Mouse (Mus musculus): ENCODE data around the gene Mrpl53. TPM values are rescaled to one million over a fixed set of nuclear protein-coding genes. Genes with fewer than 3 reads are reported as not detected.

The Mrpl53 gene
- polyA plus RNA-seq (2015; fragmentation: Nextera tagmentation; extraction: Ambion mirVana), result 101 and 107 TPM in 2 replicates

DNA sequence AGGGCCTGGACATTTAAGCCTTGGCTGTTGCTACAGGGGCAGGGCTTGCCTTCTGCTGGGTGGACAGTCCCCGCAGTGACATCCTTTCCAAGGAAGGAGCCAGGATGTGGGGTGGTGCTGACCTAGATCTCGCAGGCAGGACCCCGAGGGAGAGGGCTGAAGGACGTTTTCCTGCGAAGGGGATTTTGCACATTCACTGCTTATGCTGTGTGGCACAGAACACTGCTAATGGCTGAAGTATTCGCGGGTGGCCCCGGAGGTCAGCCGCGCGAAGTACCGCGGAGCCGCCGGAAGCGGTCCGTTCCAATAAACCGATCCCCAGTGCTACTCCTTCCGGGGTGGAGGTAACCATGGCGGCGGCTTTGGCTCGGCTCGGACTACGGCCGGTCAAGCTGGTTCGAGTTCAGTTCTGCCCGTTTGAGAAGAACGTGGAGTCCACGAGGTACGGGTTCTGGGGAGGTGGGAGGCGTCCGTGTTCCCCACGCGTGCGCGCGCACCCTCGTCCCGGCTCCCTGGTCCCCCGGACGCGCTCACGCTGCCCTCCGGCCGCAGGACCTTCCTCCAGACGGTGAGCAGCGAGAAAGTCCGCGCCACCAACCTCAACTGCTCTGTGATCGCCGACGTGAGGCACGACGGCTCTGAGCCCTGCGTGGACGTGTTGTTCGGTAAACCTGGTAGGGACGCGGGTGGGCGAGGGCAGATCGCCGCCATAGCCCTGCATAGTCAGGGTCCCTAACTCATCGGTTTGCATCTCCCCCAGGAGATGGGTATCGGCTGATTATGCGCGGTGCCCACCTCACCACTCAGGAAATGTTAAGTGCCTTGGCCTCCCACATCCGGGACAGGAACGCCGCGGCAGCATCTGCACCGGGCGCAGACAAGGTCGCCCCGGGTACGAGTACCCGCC is at the start of gene Mrpl53:
Mrpl53 (plus strand) TSS at position 279 of the 907 bp plus-strand sequence.
- peak; percentile 61 for DNase-seq (ENCODE audit: low spot score)

DNA sequence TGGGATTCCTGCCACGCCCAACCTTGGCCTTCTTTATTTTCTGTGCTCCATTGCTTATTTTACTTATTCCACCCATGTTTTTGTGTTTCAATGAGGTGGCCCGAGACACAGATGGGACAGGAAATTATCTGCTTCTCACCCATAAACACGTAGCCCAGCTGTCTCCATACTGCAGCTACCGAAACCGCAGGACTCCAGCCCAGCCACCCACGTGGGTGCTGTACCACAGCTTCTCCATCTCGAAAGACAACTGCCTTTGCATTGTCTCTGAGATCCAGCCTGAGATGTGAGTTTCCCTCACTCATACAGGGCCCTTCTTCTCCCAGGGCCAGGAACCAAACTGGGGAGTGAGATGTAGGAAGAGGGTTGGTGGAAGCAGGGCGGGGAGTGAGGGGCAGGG is 42.8 kb upstream of the Mrpl53 start:
- peak; percentile 36 for DNase-seq (ENCODE audit: low spot score)

DNA sequence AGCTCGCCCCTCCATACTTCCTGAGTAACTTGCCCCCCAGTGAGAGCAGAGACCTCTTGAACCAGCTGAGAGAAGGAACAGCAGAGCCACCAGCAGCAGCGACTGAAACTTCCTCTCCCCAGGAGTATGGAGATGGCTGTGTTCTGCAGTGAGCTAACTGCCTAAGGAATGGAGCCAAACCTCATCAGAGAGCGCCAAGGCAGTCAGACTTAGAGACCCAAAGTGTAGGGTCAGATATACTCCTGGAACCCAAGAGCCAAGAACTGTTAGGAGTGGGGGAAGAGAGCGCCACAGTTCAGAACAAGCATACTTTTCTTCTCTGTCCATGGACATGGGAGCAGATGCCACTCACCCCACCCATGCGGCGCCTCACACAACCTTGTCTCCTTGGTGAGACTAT is 42.4 kb upstream of the Mrpl53 start:
- DNase-seq (ENCODE audit: low spot score), result no peak

DNA sequence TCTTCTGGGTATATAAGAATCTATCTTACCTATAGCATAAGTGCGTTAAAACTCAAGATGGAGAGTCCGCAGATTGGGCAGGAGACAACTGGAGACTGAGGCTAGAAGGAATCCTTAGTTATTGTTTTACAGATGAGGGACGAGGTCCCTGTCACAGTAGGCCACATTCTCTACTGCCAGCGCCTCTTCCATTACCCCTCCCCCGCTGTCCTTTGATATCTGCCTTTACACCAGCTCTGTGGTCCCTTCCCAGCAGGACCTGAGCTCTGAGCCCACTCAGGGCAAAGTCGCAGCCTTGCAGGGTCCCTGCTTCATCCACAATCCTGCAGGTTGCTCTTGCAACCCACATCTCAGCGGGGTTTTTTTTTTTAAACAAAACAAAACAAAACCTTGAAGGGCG is 40.6 kb upstream of the Mrpl53 start:
- DNase-seq (ENCODE audit: low spot score), result no peak

DNA sequence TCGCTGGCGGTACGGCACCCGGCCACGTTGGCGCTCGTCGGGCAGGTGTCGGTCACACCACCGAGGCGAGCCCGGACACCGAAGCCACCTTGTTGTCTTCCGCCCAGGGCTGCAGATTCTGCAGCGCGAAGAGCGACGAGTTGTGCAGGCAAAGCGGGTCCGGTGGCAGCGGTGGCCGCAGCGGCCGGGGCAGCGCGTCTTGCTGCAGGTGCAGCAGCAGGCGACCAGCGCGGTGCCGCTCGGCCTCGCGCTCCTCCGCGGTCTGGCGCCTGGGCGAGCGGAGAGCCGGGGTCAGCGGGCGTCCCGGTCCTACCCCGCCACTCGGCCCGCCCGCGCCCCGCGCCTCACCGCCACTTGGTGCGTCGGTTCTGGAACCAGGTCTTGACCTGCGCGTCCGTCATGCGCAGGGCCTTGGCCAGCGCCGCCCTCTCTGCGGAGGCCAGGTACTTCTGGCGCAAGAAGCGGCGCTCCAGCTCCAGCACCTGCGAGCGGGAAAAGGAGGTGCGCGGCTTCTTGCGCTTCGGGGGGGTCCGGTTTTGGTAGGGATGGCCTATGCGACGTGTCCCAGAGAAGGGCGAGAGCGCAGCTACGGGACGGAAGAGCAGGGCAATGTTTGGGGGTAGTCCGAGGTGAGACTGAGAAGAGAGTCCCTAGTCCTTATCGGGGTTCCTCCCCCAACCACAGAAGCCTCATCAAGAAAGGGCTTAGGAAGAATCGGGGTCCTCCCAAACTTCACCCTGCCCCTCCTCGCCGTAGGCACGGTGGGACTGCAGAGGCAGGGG is 39.9 kb upstream of the Mrpl53 start:
- no peak for DNase-seq (ENCODE audit: low spot score)

DNA sequence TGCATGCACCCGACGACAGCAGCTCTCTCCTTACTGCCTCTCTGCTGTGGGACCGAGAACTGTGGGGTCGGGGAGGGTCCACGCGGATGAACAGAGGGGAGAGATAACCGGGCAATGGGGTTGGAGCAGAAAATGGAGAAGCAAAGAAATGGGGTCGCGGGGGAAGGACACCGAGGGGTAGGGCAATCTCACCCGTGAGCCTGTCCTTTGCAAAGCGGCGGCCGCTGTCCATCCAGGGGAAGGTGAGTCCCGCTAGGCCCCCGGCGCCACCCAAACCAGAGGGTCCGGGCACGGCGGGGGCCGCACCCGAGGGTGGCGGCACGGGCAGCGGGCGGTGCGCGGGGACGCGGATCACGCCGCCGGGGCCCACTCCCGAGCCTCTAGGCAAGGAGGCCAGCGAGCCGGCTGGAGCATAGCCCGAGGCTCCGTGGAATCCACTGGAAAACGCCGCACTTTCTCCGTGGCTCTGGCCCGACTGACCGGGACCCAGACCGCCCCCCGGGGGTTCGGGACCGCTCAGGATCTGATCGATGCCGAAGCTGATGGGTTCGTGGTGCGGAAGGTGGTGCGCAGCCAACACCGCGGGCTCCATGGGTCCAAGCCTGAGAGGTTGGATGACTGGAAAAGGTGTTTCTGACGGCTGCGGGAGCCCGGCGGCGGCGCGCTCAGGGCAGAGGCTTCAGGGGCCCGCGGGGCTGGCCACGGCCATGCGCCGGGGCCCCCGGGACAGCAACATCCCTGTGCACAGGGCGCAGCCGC is 39.2 kb upstream of the Mrpl53 start:
- no peak for DNase-seq (ENCODE audit: low spot score)

DNA sequence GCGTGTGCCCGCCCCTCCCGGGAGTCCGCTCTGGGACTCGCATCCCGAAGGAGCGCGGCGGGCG is 38.8 kb upstream of the Mrpl53 start, which contains the start of gene Tlx2:
Tlx2 (minus strand) TSS at position 47 of the 64 bp plus-strand sequence.
- DNase-seq (ENCODE audit: low spot score), result no peak

DNA sequence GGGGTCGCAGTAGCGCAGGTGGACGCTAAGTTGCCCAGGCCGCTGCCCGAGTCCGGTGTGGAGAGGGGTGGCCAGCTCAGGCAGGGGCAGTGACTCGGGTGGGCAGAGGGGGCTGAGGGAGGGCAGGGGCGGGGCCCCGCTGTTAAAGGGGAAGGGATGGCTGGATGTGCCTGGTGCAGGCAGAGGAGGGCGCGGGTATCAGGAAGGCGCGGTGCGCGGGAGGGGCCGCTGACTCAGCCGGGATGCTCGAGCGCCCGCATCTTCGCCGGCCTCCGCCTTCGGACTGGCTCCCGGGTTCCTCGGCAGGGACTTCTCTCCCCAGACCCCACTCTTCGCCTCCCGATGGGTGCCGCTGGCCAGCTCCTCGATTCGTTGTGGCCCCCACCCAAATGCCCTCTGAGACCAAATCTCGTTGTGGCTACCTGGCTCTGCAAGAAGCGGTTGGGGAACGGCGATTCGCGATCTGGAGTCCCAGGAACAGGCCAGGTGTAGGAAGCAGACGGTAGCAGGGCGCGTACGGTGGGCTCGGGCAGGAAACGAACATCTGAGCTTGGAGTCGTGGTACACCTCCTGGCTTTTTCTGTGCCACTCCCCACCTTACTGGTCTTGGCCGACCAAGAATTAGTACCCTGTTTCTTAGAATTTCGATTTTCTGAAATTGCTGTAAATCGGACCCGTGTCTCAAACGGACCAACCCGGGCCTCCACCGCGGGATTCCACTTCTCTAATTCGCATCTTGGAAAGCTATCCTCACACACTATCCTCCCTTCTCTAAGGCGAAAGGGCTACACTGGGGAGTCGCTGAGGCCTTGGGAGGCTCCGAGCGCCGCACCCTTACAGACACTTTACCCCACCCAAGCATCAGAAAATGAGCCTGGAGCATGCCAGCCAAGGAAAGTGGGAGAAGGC is 38.3 kb upstream of the Mrpl53 start:
- peak; percentile 40 for DNase-seq (ENCODE audit: low spot score)

DNA sequence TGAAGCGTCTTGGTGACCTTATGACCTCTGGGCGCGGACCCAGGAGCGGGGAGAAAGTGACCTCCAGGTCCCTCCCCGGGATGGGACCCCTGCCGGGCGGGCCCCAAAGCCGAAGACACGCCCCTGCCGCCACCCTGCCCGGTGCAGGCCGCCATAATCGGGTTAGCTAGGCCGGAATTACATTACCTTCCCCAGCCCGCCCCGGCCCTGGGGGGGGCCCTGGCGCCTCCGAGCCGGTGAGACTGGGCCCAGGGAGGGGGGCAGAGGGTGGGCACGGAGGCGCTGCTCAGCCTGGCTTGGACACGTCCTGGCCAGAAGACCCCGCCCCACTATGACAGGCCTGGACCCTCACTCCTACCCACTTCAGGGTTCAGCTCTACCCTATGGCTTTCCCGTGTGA is 37.6 kb upstream of the Mrpl53 start:
- DNase-seq (ENCODE audit: low spot score), result no peak

DNA sequence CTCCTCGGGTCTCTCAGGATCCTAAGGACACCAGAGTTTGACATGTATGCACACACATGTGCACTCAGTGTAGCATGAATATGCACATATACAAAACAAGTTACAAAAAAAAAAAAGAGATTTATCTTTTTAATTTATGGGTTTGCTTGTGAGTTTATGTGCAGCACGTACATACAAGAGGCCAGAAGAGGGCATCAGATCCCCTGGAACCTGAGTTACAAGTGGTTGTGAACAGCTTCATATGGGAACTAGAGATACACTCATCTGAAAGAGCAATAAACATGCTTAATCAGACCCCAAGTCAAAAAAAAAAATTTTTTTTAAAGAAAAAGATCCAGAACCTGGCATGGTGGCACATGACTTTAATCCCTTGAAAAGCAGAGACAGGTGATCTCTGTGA is 33.9 kb upstream of the Mrpl53 start:
- peak; percentile 49 for DNase-seq (ENCODE audit: low spot score)

DNA sequence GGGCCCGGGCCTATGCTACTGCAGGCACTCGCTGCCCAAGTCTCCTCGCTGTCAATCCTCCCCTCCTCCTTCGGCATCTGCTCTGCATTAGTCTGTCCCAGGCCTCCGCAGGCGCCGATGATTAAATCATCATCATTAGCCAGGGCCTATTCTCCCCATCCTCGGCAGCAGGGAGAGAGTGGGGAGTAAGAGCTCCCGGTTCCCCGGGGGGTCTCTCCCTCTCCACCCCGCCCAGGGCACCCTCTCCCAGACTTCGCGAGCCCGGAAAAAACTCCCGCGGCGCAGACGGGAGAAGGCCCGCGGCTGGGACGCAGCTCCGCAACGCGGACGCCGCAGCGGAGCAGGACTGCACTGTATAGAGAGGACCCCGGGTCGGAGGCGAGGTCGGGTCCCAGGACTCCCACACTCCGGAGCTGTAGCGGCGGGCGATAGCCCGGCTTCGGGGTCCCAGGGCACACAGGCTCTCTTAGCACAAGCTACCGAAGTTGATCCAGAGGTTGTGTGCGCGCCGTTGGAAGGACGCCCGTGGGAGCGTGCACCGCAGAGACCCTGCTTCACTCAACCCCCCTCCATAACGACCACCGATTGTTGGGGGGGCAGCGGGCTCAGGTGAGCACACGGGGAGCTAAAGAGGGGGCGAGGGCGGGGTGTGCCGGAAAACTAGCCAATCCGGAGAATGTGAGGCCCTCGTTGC is 31.1 kb upstream of the Mrpl53 start, which contains the start of gene Pcgf1:
Pcgf1 (plus strand) TSS at position 240 of the 694 bp plus-strand sequence.
- DNase-seq (ENCODE audit: low spot score), result no peak

DNA sequence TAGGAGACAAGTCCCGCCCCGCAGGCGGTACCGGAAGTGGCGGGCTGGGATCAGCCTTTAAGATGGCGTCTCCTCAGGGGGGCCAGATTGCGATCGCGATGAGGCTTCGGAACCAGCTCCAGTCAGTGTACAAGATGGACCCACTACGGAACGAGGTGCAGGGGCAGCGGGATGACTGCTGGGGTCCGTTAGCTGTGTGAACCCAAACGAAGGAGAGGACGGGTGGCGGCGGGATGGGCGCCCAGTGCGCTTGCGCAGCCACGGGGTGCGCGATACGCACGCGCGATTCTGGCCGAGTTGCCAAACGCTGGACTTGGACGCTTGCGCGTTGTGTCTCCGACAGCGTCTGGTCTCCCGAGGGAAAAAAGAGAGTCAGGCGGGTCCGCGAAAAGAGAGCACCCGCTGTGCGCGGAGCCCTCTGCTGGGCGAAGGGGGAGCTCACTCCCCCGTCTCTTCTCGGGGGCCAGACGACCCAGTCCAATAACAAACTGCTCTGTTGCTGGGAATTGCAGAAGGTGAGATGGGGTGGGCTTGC is 30.4 kb upstream of the Mrpl53 start:
- peak; percentile 99 for DNase-seq (ENCODE audit: low spot score)

DNA sequence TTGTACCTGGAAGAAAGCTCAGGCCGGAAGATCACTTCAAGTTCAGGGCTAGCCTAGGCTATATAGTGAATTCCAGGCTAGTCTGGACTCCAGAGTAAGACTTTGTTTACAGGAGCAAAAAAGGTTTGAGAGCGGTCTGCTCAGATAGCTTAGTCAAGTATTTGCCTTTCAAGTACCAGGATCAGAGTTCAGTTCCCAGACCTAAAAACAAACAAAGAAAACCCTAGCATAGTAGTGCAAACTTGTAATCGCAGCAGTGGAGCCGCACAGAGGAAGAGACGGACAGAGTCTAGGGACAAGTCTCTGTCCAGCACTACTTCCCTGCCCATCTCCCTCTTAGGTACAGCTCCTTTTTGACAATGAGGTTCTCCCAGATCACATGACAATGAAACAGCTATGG is 28.6 kb upstream of the Mrpl53 start:
- no peak for DNase-seq (ENCODE audit: low spot score)

DNA sequence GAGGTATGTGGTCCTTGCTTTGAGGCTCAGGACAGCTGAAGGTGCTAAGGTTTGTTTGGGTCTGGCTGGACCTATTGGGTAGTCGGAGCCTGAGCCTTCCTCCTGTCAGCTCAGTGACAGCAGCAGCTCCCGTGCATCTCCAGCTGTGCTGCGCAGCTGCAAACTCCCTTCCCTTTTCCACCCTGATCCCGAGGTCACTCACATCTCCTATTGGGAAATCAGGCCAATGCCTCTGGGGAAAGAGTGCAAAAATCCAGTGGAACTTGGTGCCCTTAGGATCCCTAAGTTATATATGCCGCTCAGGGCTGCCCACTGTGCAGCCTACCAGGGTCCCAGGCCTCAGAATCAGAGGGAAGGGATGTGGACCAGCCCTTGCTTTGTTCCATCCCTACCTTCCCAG is 25.3 kb upstream of the Mrpl53 start:
- no peak for DNase-seq (ENCODE audit: low spot score)

DNA sequence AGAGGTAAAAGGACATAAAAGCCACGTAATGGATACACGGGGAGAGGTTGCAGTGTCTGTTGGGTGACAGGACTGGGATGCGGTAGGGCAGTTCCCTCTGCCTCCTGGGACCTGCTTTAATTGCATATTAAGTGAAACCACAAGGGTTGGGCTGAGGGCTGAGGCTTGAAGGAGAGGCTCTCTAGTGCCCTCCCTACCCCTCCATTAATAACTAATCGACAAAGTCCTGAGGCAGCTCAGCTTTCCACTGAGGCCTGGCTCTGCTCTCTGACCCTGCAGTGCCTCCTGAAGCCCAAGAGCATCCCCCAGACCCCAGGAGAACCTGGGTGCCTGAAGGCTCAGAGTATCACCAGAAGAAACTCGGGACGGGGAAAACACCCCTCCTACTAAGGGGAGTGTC is 24.4 kb upstream of the Mrpl53 start:
- DNase-seq (ENCODE audit: low spot score), result no peak

DNA sequence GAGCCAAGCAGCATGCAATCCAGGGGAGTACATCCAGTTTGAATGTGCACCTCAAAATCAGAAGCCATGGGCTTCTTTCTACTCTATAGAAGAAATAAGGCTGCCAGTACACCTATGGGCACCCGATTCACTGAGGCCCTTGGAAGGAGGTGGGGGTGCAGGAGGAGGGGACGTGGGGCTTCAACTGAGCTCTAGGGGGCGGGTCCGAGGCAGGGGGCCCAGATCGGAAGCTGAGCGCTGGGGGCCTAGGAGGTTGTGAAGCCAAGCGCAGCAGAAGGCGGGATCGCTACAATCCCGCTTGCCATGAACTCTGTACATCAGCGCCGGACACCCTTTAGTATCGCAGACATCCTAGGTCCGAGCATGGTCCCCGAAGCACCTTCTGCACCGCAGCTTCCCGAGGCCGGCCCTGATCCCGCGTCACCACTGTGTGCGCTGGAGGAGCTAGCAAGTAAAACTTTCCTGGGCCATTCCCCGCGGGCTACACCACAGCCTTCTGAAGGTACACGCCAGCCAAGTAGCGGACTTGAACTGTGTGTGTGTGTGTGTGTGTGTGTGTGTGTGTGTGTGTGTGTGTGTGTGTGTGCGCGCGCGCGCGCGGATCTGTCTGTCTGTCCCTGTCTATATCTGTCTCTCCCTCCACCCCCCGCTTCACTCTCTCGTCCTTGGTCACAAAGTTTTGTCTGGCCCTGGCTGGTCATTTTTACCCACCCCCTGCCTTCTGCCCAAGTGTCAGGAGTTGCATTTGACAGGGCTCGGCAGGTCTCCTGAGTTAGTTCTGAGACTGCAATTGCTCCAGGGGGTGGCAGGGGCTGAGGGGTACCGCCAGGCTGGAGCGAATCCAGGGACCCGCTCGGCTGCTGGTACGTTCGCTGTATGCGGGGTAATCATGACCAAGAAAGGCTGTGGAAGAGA is 22.5 kb upstream of the Mrpl53 start, which contains the start of gene Lbx2:
Lbx2 (plus strand) TSS at position 247 of the 915 bp plus-strand sequence.
- DNase-seq (ENCODE audit: low spot score), result no peak

DNA sequence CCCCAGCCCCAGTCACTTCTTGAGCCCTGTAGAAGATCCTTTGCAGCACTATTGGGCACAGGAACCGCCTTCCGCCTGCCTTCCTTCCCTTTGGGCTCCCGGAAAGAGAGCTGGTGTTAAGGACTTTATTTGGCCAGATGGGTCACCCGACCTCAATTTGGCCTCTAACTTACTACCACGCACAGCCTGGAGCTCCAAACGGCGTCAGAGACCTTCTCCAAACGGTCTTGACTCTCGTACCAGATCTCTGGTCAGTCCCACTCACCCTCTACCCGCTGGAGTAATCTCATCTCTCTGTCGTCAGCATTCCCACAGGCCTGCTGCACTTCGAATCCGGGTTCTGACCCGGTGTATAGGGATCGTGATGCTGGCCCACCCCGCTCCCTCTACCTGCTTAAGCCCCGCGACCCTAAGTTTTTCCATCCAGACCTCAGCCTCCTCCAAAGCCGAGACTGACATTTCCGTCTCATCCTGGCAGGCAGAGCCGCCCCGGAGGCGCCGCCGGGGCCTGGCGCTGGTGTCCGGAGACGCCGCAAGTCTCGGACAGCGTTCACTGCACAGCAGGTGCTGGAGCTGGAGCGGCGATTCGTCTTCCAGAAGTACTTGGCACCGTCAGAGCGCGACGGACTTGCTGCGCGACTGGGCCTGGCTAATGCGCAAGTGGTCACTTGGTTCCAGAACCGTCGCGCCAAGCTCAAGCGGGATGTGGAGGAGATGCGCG is 21.5 kb upstream of the Mrpl53 start:
- no peak for DNase-seq (ENCODE audit: low spot score)

DNA sequence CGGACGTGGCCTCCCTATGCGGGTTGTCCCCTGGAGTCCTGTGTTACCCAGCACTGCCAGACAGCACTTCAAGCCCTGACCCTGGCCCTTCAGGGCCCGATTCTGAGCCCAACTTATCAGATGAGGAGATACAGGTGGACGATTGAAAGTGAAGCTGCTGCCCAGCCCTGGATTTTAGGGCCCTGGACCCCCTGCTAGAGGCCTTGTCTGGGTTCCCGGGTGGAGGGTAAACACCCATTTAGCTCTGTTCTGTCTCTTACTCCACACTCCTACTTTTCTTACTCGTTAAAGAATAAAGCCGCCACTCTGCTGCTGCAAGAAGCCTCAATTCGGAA is 20.9 kb upstream of the Mrpl53 start:
- DNase-seq (ENCODE audit: low spot score), result no peak
